Mouse (Mus musculus): Measurements from ENCODE around the gene Agap1.

GRCm38 (mm10) chr1:89617336-89617735, 162.7 kb downstream of the Agap1 start:
- TF ChIP-seq CTCF (IDR thresholded peaks at IDR 0.05; ENCODE audit: insufficient read depth, low read depth, low read length): no peak
- TF ChIP-seq POLR2A (IDR thresholded peaks at IDR 0.05; ENCODE audit: insufficient read depth, low read depth, low read length): no peak
